Mouse (Mus musculus) liver, embryonic 11.5 days (tissue): Measurements from ENCODE around the gene Ugdh. TPM values are rescaled to one million over a fixed set of nuclear protein-coding genes. Genes with fewer than 3 reads are reported as not detected.
A peak's percentile ranks its signal among the peaks of the same experiment; 100 is the strongest.

Source experiments
- ATAC-seq: fragments of 200-750 bp; cut with Nextera tagmentation; replicated peaks from 2 replicates; pipeline ENCODE4 v1.8.0; 2017; ENCODE audit warnings: moderate number of reproducible peaks, mild to moderate bottlenecking, moderate TSS enrichment, moderate library complexity; ENCODE audit not compliant: low FRiP score
- DNase-seq: peaks from one replicate; pipeline ENCODE4 v3.0.0-alpha.2; 2017; ENCODE audit warnings: low spot score
- H3K27ac ChIP-seq: fragments of 300-500 bp; sonication (generic); 2 replicates; pipeline ENCODE4 v1.5.1; 2014; ENCODE audit warnings: mild to moderate bottlenecking, low read depth, low read length, control low read depth
- H3K27me3 ChIP-seq: fragments of 300-500 bp; sonication (generic); replicated peaks from 2 replicates; pipeline ENCODE4 v1.6.1; 2014; ENCODE audit warnings: low read length, mixed read lengths; ENCODE audit not compliant: control insufficient read depth, insufficient read depth
- H3K36me3 ChIP-seq: fragments of 300-500 bp; sonication (generic); 2 replicates; pipeline ENCODE4 v1.6.1; 2014; ENCODE audit warnings: mild to moderate bottlenecking, low read length, moderate library complexity, mixed read lengths; ENCODE audit not compliant: control insufficient read depth, insufficient read depth
- H3K4me1 ChIP-seq: fragments of 300-500 bp; sonication (generic); replicated peaks from 2 replicates; pipeline ENCODE4 v1.6.1; 2014; ENCODE audit warnings: low read length, mixed read lengths; ENCODE audit not compliant: control insufficient read depth, insufficient read depth
- H3K4me2 ChIP-seq: fragments of 300-500 bp; sonication (generic); 2 replicates; pipeline ENCODE4 v1.6.1; 2014; ENCODE audit warnings: mild to moderate bottlenecking, control low read depth, moderate library complexity
- H3K4me3 ChIP-seq: fragments of 300-500 bp; sonication (generic); 2 replicates; pipeline ENCODE4 v1.5.1; 2014; ENCODE audit warnings: low read depth, low read length, control low read depth
- H3K9ac ChIP-seq: fragments of 300-500 bp; sonication (generic); 2 replicates; pipeline ENCODE4 v1.6.1; 2014; ENCODE audit warnings: low read depth, low read length, control low read depth
- H3K9me3 ChIP-seq: fragments of 300-500 bp; sonication (generic); 2 replicates; pipeline ENCODE4 v1.6.1; 2016; ENCODE audit warnings: low read length, inconsistent platforms, mixed read lengths; ENCODE audit not compliant: control insufficient read depth
- WGBS: fragments of 180-500 bp; shearing (Covaris S2); extraction: QIAGEN DNeasy Blood & Tissue Kit; methylation state at CpG from one replicate; pipeline ENCODE4 v1.1.7; 2014; 5-methylcytosine and 5-hydroxymethylcytosine counted together
- polyA plus RNA-seq: library from polyadenylated mRNA; unstranded; fragments of >200 nt; fragmentation: Nextera tagmentation; extraction: Ambion mirVana; gene quantifications from 2 replicates; pipeline ENCODE4 v1.2.1, GENCODE M21; 2014

Ugdh gene
- polyA plus RNA-seq, 1 experiment from 2014 or later = 49.3 TPM

GRCm38 (mm10) chr5:65422803-65423202 is 12.9 kb downstream of the Ugdh start:
- Histone ChIP-seq H3K27me3 (no peaks in the 10 kb centered on the region), H3K4me1 (peaks cover 3% of the 10 kb centered on the region; the same call in 1 of the 2 replicates), H3K4me3 (no peak overlapping the region), H3K36me3 (peaks cover 11% of the 10 kb centered on the region), H3K4me2 (no peak overlapping the region), H3K9ac (no peak overlapping the region), H3K9me3 (no peaks in the 10 kb centered on the region), H3K27ac (no peak overlapping the region)
- ATAC-seq (no peak), DNase-seq (no peak)
- WGBS = 90% methylated on average over 8 of the region's 8 CpGs

- Histone ChIP-seq H3K9ac (no peak overlapping the region), H3K4me1 (peaks cover 12% of the 10 kb centered on the region), H3K27me3 (no peaks in the 10 kb centered on the region), H3K36me3 (peaks cover 12% of the 10 kb centered on the region), H3K4me2 (no peak overlapping the region), H3K4me3 (no peak overlapping the region), H3K9me3 (no peaks in the 10 kb centered on the region), H3K27ac (no peak overlapping the region)
- 0 out of 2 replicates have a peak, but pooled peaks have one; percentile 29 for ATAC-seq
- 53% methylated on average over 6 of the region's 6 CpGs for WGBS
- DNase-seq = no peak
These were observed 14.9 kb downstream of the Ugdh start for GRCm38 (mm10) chr5:65420822-65421221.

- no peaks in the 10 kb centered on the region for H3K9me3 ChIP-seq
- no peaks in the 10 kb centered on the region for H3K27me3 ChIP-seq
- H3K36me3 ChIP-seq = peaks cover 10% of the 10 kb centered on the region
- H3K4me1 ChIP-seq = peaks cover 22% of the 10 kb centered on the region
- ATAC-seq = no peak
- H3K27ac ChIP-seq = no peak overlapping the region
- H3K9ac ChIP-seq = no peak overlapping the region
- no peak for DNase-seq
- H3K4me3 ChIP-seq = no peak overlapping the region
- 84% methylated on average over 10 of the region's 10 CpGs for WGBS
- no peak overlapping the region for H3K4me2 ChIP-seq
These were observed 16.6 kb downstream of the Ugdh start for GRCm38 (mm10) chr5:65419136-65419535.

- no peaks in the 10 kb centered on the region for H3K27me3 ChIP-seq
- WGBS = 25% methylated on average over 26 of the region's 26 CpGs
- H3K4me2 ChIP-seq = peak overlapping the region; percentile 68
- H3K4me1 ChIP-seq = peaks cover 20% of the 10 kb centered on the region
- ATAC-seq (peak; percentile 96), DNase-seq (peak; percentile 77)
- H3K9me3 ChIP-seq = no peaks in the 10 kb centered on the region
- peak overlapping the region; percentile 66 for H3K9ac ChIP-seq
- H3K36me3 ChIP-seq = peaks cover 5% of the 10 kb centered on the region; the same call in 1 of the 2 replicates
- H3K27ac ChIP-seq = peak overlapping the region; percentile 90
- H3K4me3 ChIP-seq = peak overlapping the region; percentile 11; the same call in 1 of the 2 replicates
These were observed 19.9 kb downstream of the Ugdh start for GRCm38 (mm10) chr5:65415653-65416458.

GRCm38 (mm10) chr5:65407989-65408388 is 27.8 kb downstream of the Ugdh start:
- Histone ChIP-seq H3K4me3 (no peak overlapping the region), H3K9ac (no peak overlapping the region), H3K4me2 (no peak overlapping the region), H3K27ac (no peak overlapping the region), H3K36me3 (peaks cover 10% of the 10 kb centered on the region), H3K27me3 (no peaks in the 10 kb centered on the region), H3K4me1 (no peaks in the 10 kb centered on the region), H3K9me3 (no peaks in the 10 kb centered on the region)
- DNase-seq (no peak), ATAC-seq (no peak)
- 73% methylated on average over 12 of the region's 12 CpGs for WGBS

- H3K4me2 ChIP-seq = no peak overlapping the region
- H3K27ac ChIP-seq = no peak overlapping the region
- no peak overlapping the region for H3K4me3 ChIP-seq
- H3K36me3 ChIP-seq = peaks cover 21% of the 10 kb centered on the region
- H3K27me3 ChIP-seq = no peaks in the 10 kb centered on the region
- H3K9ac ChIP-seq = no peak overlapping the region
- DNase-seq = peak; percentile 66
- H3K9me3 ChIP-seq = no peaks in the 10 kb centered on the region
- 31% methylated on average over 2 of the region's 2 CpGs for WGBS
- H3K4me1 ChIP-seq = no peaks in the 10 kb centered on the region
- peak; percentile 74; the same call in 1 of the 2 replicates for ATAC-seq
These were observed 34.3 kb downstream of the Ugdh start for GRCm38 (mm10) chr5:65401251-65401994.

GRCm38 (mm10) chr5:65394425-65394824 is 41.3 kb downstream of the Ugdh start:
- H3K9ac ChIP-seq = no peak overlapping the region
- ATAC-seq (no peak), DNase-seq (no peak)
- H3K9me3 ChIP-seq = no peaks in the 10 kb centered on the region
- no peak overlapping the region for H3K4me3 ChIP-seq
- whole genome bisulfite sequencing = 85% methylated on average over 7 of the region's 7 CpGs
- H3K4me1 ChIP-seq = peaks cover 6% of the 10 kb centered on the region
- H3K36me3 ChIP-seq = peaks cover 19% of the 10 kb centered on the region
- no peak overlapping the region for H3K27ac ChIP-seq
- H3K27me3 ChIP-seq = no peaks in the 10 kb centered on the region
- H3K4me2 ChIP-seq = no peak overlapping the region

GRCm38 (mm10) chr5:65391753-65392152 is 44.0 kb downstream of the Ugdh start:
- Histone ChIP-seq H3K27ac (no peak overlapping the region), H3K9me3 (no peaks in the 10 kb centered on the region), H3K4me2 (peak overlapping the region; percentile 68), H3K27me3 (no peaks in the 10 kb centered on the region), H3K4me3 (peak overlapping the region; percentile 96), H3K4me1 (peaks cover 15% of the 10 kb centered on the region), H3K36me3 (peaks cover 35% of the 10 kb centered on the region), H3K9ac (peak overlapping the region; percentile 66)
- ATAC-seq (peak; percentile 42), DNase-seq (no peak)
- 4% methylated on average over 12 of the region's 12 CpGs for WGBS
